Mouse (Mus musculus) CD4-positive naive resting alpha-beta T cell, adult 76 days (primary cell): Measurements from ENCODE around the gene Tmem38b. TPM values are rescaled to one million over a fixed set of nuclear protein-coding genes. Genes with fewer than 3 reads are reported as not detected.

Experiments
- total RNA-seq: library from RNA; stranded (reverse); gene quantifications from one replicate; pipeline ENCODE4 v1.2.4, GENCODE M21; 2023

Tmem38b gene
- 7.1 TPM for total RNA-seq

DNA sequence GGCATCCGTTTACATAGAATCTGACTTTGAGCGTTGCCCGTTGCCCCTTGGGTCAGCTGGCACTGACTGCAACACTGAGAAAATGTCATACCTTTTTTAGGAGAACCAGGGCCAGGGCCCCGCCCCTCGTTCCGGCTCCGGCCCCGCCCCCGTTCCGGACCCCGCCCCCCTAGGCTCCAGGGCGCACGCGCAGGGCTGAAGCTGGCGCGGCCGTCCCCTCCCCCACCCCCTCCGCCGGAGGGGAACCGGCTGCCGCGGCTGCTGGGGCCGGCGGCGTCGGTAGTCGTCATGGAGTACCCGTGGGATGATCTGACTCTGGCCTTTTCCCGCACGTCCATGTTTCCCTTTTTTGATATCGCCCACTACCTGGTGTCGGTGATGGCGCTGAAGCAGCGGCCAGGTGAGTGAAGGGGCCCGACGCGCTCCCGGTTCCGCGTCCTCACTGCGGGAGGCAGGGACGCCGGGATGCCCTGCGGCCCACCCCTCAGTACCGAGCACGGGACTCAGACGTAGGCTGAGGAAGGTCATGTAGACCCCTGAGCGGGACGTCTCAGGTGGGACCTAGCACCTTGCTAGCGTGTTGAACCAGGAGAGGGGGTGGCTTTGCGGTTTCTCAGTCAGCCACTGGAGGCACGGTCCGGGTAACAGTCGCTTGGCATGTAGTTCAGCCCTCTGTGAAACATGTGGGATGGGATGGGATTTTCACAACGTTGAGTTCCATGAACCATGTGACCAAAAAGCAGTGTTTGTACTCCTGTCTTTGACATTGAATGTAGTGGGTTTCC lies at the start of gene Tmem38b:
Gene Tmem38b, plus strand, starts transcription at position 225 of the 785 bp plus-strand sequence.

Other genes with a start within 250 kb of the Tmem38b start
- not detected for gene Fsd1l, start 194.6 kb upstream of the Tmem38b start, total RNA-seq
- gene Fktn, start 112.0 kb upstream of the Tmem38b start, total RNA-seq: 2.4 TPM
- gene Tal2, start 46.3 kb upstream of the Tmem38b start, total RNA-seq: not detected